ENCODE assay signal across 28 mouse cellular contexts in genomic region chr9:7650397-7651180, GRCm38 (mm10). TPM values are rescaled to one million over a fixed set of nuclear protein-coding genes. Genes with fewer than 3 reads are reported as not detected.
DNase-seq lines count a peak whose midpoint lies in the region; ATAC-seq and TF ChIP-seq lines count a peak whose summit lies in the region.
"Had no signal": no experiment of that assay in that cellular context is flagged by ENCODE, and none has a peak within 500 bp of the region (broad histone marks: within the 10 kb centered on the region; RNA-seq: fewer than 3 reads in every experiment).

No protein-coding gene starts in this region.

- H3K9me3 ChIP-seq in kidney, embryonic 14.5 days (ENCODE audit: control insufficient read depth, low read length): no peaks in the 10 kb centered on the region
- H3K9me3 ChIP-seq in midbrain, embryonic 11.5 days (ENCODE audit: control insufficient read depth, low read length): no peaks in the 10 kb centered on the region
- H3K9me3 ChIP-seq: embryonic facial prominence, embryonic 10.5 days; heart, embryonic 13.5 days; midbrain, embryonic 10.5 days; neural tube, embryonic 13.5 days had no signal

- peak; percentile 71 for DNase-seq in kidney, adult 11 months
- DNase-seq in kidney, adult 2 months: peak; percentile 88
- DNase-seq in kidney, postnatal 14 days: peak; percentile 54
- DNase-seq in midbrain, embryonic 11.5 days (ENCODE audit: low spot score, missing footprints): no peak
- no peak for DNase-seq in urinary bladder, postnatal 36 days (ENCODE audit: low spot score in 2 of 2)
- DNase-seq in gastrocnemius, postnatal 25 days: no peak
- DNase-seq in spleen, postnatal 4 days (ENCODE audit: low spot score in 2 of 2): no peak
- DNase-seq: cerebellum, adult 18-20 months; cerebellum, postnatal 36 days; heart, postnatal 36 days; lung, adult 18-20 months; lung, postnatal 14 days; thymus, postnatal 25 days had no signal

- no peak overlapping the region for H3K9ac ChIP-seq in kidney, embryonic 14.5 days (ENCODE audit: low read depth, low read length)
- no peak overlapping the region for H3K9ac ChIP-seq in midbrain, embryonic 11.5 days (ENCODE audit: low read length)
- H3K9ac ChIP-seq: heart, embryonic 13.5 days; hindbrain, embryonic 14.5 days; neural tube, embryonic 13.5 days had no signal

- no peak for ATAC-seq in kidney, embryonic 14.5 days (ENCODE audit: low FRiP score, low TSS enrichment)
- ATAC-seq in midbrain, embryonic 11.5 days (ENCODE audit: low FRiP score): no peak

- H3K4me2 ChIP-seq in kidney, embryonic 14.5 days (replicated peaks; ENCODE audit: low read depth, low read length): no peak overlapping the region
- no peak overlapping the region for H3K4me2 ChIP-seq in midbrain, embryonic 11.5 days
- H3K4me2 ChIP-seq: heart, embryonic 13.5 days; hindbrain, embryonic 14.5 days; liver, embryonic 11.5 days; neural tube, embryonic 13.5 days had no signal

- H3K4me1 ChIP-seq in kidney, embryonic 14.5 days (ENCODE audit: control insufficient read depth, insufficient read depth, low read length): no peaks in the 10 kb centered on the region
- H3K4me1 ChIP-seq in kidney, adult 2 months (ENCODE audit: control insufficient read depth, insufficient read depth, low read length): peaks cover 3% of the 10 kb centered on the region; the same call in 1 of the 2 replicates
- no peaks in the 10 kb centered on the region for H3K4me1 ChIP-seq in midbrain, embryonic 11.5 days (ENCODE audit: control insufficient read depth, insufficient read depth, low read length)
- H3K4me1 ChIP-seq: embryonic facial prominence, embryonic 10.5 days; heart, embryonic 13.5 days; midbrain, embryonic 10.5 days; neural tube, embryonic 13.5 days had no signal

- no peak overlapping the region for H3K27ac ChIP-seq in kidney, embryonic 14.5 days (ENCODE audit: low read depth, low read length)
- H3K27ac ChIP-seq in kidney, adult 2 months (ENCODE audit: insufficient read depth, low read depth, low read length): peak overlapping the region; percentile 9; the same call in 1 of the 2 replicates
- no peak overlapping the region for H3K27ac ChIP-seq in midbrain, embryonic 11.5 days (ENCODE audit: low read depth, low read length)
- H3K27ac ChIP-seq: embryonic facial prominence, embryonic 10.5 days; heart, embryonic 13.5 days; hindbrain, embryonic 14.5 days; midbrain, embryonic 10.5 days; neural tube, embryonic 13.5 days had no signal

- H3K36me3 ChIP-seq in kidney, embryonic 14.5 days (ENCODE audit: control insufficient read depth, insufficient read depth, low read length): no peaks in the 10 kb centered on the region
- H3K36me3 ChIP-seq in kidney, adult 2 months (ENCODE audit: control insufficient read depth, insufficient read depth, low read length): no peaks in the 10 kb centered on the region
- H3K36me3 ChIP-seq in midbrain, embryonic 11.5 days (ENCODE audit: control insufficient read depth, insufficient read depth, low read length): no peaks in the 10 kb centered on the region
- H3K36me3 ChIP-seq: embryonic facial prominence, embryonic 10.5 days; heart, embryonic 13.5 days; midbrain, embryonic 10.5 days; neural tube, embryonic 13.5 days had no signal

- H3K27me3 ChIP-seq in kidney, embryonic 14.5 days (ENCODE audit: control insufficient read depth, insufficient read depth, low read length): no peaks in the 10 kb centered on the region
- H3K27me3 ChIP-seq in kidney, adult 2 months (replicated peaks; ENCODE audit: control insufficient read depth, insufficient read depth, low read length): no peaks in the 10 kb centered on the region
- H3K27me3 ChIP-seq in midbrain, embryonic 11.5 days (ENCODE audit: control insufficient read depth, insufficient read depth, low read length): no peaks in the 10 kb centered on the region
- H3K27me3 ChIP-seq: heart, embryonic 13.5 days; neural tube, embryonic 13.5 days had no signal

- 72% methylated on average over 5 of the region's 5 CpGs for WGBS in kidney, embryonic 14.5 days
- 46% methylated on average over 5 of the region's 5 CpGs for WGBS in kidney, adult 2 months
- WGBS in midbrain, embryonic 11.5 days: 79% methylated on average over 5 of the region's 5 CpGs

- TF ChIP-seq POLR2A in kidney, adult 2 months (IDR thresholded peaks at IDR 0.05; ENCODE audit: low read depth, low read length): no peak

- H3K4me3 ChIP-seq in kidney, embryonic 14.5 days (ENCODE audit: low read length): no peak overlapping the region
- no peak overlapping the region for H3K4me3 ChIP-seq in kidney, adult 2 months (ENCODE audit: insufficient read depth, low read depth, low read length)
- H3K4me3 ChIP-seq in midbrain, embryonic 11.5 days (ENCODE audit: low read depth, low read length): no peak overlapping the region
- H3K4me3 ChIP-seq: embryonic facial prominence, embryonic 10.5 days; heart, embryonic 13.5 days; midbrain, embryonic 10.5 days; neural tube, embryonic 13.5 days had no signal

- no peak for TF ChIP-seq CTCF in kidney, adult 2 months (conservative IDR thresholded peaks at IDR 0.05; ENCODE audit: insufficient read depth, insufficient read length, low read depth, low read length)

RNA-seq across cellular contexts. Expression of gene Mmp20, which starts 22.6 kb away (rescaled TPM):
- not detected in 2 replicates for polyA plus RNA-seq in kidney, embryonic 14.5 days (2014; fragmentation: Nextera tagmentation; extraction: Ambion mirVana)
- not detected in 2 replicates for polyA plus RNA-seq in kidney, adult 2 months (2012; rRNA removed)
- polyA plus RNA-seq in midbrain, embryonic 11.5 days (2014; fragmentation: Nextera tagmentation; extraction: Ambion mirVana): not detected in 2 replicates
- total RNA-seq in gastrocnemius, postnatal 25 days (2021): not detected
- total RNA-seq: adrenal gland, postnatal 4 days; gastrocnemius, adult 18-20 months; heart, postnatal 36 days; layer of hippocampus, postnatal 10 days; MEL had no signal
- polyA plus RNA-seq: embryonic facial prominence, embryonic 10.5 days; forebrain, embryonic 11.5 days; gonadal fat pad, adult 2 months; heart, embryonic 13.5 days; hindbrain, embryonic 14.5 days; limb, embryonic 11.5 days; liver, embryonic 11.5 days; midbrain, embryonic 10.5 days; neural tube, embryonic 13.5 days; spleen, adult 2 months had no signal

RNA-seq across cellular contexts. Expression of gene Mmp7, which starts 41.3 kb away (rescaled TPM):
- not detected in 2 replicates for polyA plus RNA-seq in kidney, embryonic 14.5 days (2014; fragmentation: Nextera tagmentation; extraction: Ambion mirVana)
- not detected in 2 replicates for polyA plus RNA-seq in kidney, adult 2 months (2012; rRNA removed)
- polyA plus RNA-seq in midbrain, embryonic 11.5 days (2014; fragmentation: Nextera tagmentation; extraction: Ambion mirVana): not detected in 2 replicates
- not detected for total RNA-seq in gastrocnemius, postnatal 25 days (2021)
- total RNA-seq: adrenal gland, postnatal 4 days; gastrocnemius, adult 18-20 months; heart, postnatal 36 days; layer of hippocampus, postnatal 10 days; MEL had no signal
- polyA plus RNA-seq: embryonic facial prominence, embryonic 10.5 days; forebrain, embryonic 11.5 days; heart, embryonic 13.5 days; hindbrain, embryonic 14.5 days; limb, embryonic 11.5 days; liver, embryonic 11.5 days; midbrain, embryonic 10.5 days; neural tube, embryonic 13.5 days; spleen, adult 2 months had no signal

Comparison
In these comparisons a context has a peak if more than half of its experiments do, and no peak if none do; other contexts are left out.
1. DNase-seq: peak in kidney, adult 11 months (single experiment), kidney, adult 2 months (single experiment) and kidney, postnatal 14 days (single experiment); none in midbrain, embryonic 11.5 days (single experiment), urinary bladder, postnatal 36 days (0 of 2), gastrocnemius, postnatal 25 days (single experiment) and spleen, postnatal 4 days (0 of 2).